Mouse (Mus musculus) myocyte (in vitro differentiated cells): Measurements from ENCODE around the gene Mertk.

Experiments
- CEBPB ChIP-seq: IDR thresholded peaks from 2 replicates; pipeline ENCODE4 v1.6.1; 2011; ENCODE audit warnings: mild to moderate bottlenecking, moderate library complexity; ENCODE audit not compliant: poor library complexity, insufficient read depth, severe bottlenecking
- MAX ChIP-seq: IDR thresholded peaks from one replicate; pipeline ENCODE4 v1.6.1; 2011; ENCODE audit warnings: low read depth, mild to moderate bottlenecking, control low read depth
- MYOG ChIP-seq, 3 experiments: IDR thresholded peaks; one replicate each; pipeline ENCODE4 v1.6.1; 2011; ENCODE audit warnings: control low read depth in 2 of 3, low read depth in 2 of 3, mild to moderate bottlenecking in 2 of 3; ENCODE audit not compliant: insufficient read length in 2 of 3, control insufficient read depth in 1 of 3, insufficient read depth in 1 of 3
- POLR2A ChIP-seq: IDR thresholded peaks from one replicate; pipeline ENCODE4 v1.6.1; 2011; ENCODE audit warnings: low read depth, mild to moderate bottlenecking, control low read depth, moderate library complexity; ENCODE audit not compliant: insufficient read length
- POLR2AphosphoS2 ChIP-seq: IDR thresholded peaks from one replicate; pipeline ENCODE4 v1.6.1; 2011; ENCODE audit warnings: low read depth, control low read depth; ENCODE audit not compliant: insufficient read length
- REST ChIP-seq: IDR thresholded peaks from one replicate; pipeline ENCODE4 v1.6.1; 2011; ENCODE audit warnings: mild to moderate bottlenecking, control low read depth, moderate library complexity; ENCODE audit not compliant: insufficient read depth, insufficient read length
- SRF ChIP-seq: IDR thresholded peaks from one replicate; pipeline ENCODE4 v1.6.1; 2011; ENCODE audit warnings: low read depth; ENCODE audit not compliant: control insufficient read depth, insufficient read length
- TCF12 ChIP-seq: IDR thresholded peaks from one replicate; pipeline ENCODE4 v1.6.1; 2011; ENCODE audit warnings: mild to moderate bottlenecking, control low read depth; ENCODE audit not compliant: poor library complexity, insufficient read depth, severe bottlenecking
- USF1 ChIP-seq: IDR thresholded peaks from one replicate; pipeline ENCODE4 v1.6.1; 2011; ENCODE audit warnings: low read depth, mild to moderate bottlenecking, control low read depth, moderate library complexity

- TF ChIP-seq REST: no peak
- TF ChIP-seq MAX: no peak
- TF ChIP-seq POLR2A: no peak
- no peak for TF ChIP-seq POLR2AphosphoS2
- TF ChIP-seq CEBPB: no peak
- no peak for TF ChIP-seq MYOG (IDR thresholded peaks at IDR 0.05; ENCODE audit: control insufficient read depth in 1 of 3, insufficient read depth in 1 of 3, insufficient read length in 2 of 3, low read depth in 2 of 3)
- TF ChIP-seq SRF: no peak
- TF ChIP-seq TCF12: no peak
- no peak for TF ChIP-seq USF1
Measured at GRCm38 (mm10) chr2:128747433-128748028, 48.8 kb downstream of the Mertk start.
